Mouse (Mus musculus): ENCODE results near the gene Calhm6. TPM values are rescaled to one million over a fixed set of nuclear protein-coding genes. Genes with fewer than 3 reads are reported as not detected.

Calhm6 gene
- total and polyA plus RNA-seq, 2 experiments from 2014 or later: 0.41 TPM; not detected in 1

GRCm38 (mm10) chr10:34096418-34096883 lies 31.3 kb downstream of the Calhm6 start, which contains the start of gene Calhm5:
Gene Calhm5, minus strand, starts transcription at chr10:34096519.
- H3K9me3 ChIP-seq (replicated peaks; ENCODE audit: control insufficient read depth, low read length): no peaks in the 10 kb centered on the region
- peak within 1 kb of the TSS; percentile 74 for H3K27ac ChIP-seq (ENCODE audit: low read depth)
- H3K27me3 ChIP-seq (ENCODE audit: control insufficient read depth, insufficient read depth, low read length): no peaks in the 10 kb centered on the region
- TF ChIP-seq CTCF (IDR thresholded peaks at IDR 0.05; ENCODE audit: low read depth) (peak; percentile 79), EP300 (IDR thresholded peaks at IDR 0.05; ENCODE audit: low read depth) (peak; percentile 67; the same call in 1 of the 2 replicates)
- WGBS: 3% methylated on average over 9 of the region's 9 CpGs
- DNase-seq (ENCODE audit: low spot score) (peak; percentile 91), ATAC-seq (ENCODE audit: insufficient read depth, low read depth) (peak; percentile 93)
- peak within 1 kb of the TSS; percentile 49 for H3K9ac ChIP-seq (replicated peaks; ENCODE audit: low read depth, low read length)
- no peaks in the 10 kb centered on the region for H3K36me3 ChIP-seq (replicated peaks; ENCODE audit: control insufficient read depth, insufficient read depth, low read length)
- peak within 1 kb of the TSS; percentile 64 for H3K4me2 ChIP-seq (ENCODE audit: low read depth, low read length)
- H3K4me1 ChIP-seq (ENCODE audit: control insufficient read depth, insufficient read depth): peaks cover 9% of the 10 kb centered on the region; the same call in 1 of the 2 replicates
- H3K4me3 ChIP-seq (ENCODE audit: low read depth, low read length): peak within 1 kb of the TSS; percentile 45

GRCm38 (mm10) chr10:34095964-34096363 lies 31.8 kb downstream of the Calhm6 start:
- H3K4me3 ChIP-seq (ENCODE audit: low read depth, low read length): peak overlapping the region; percentile 45
- TF ChIP-seq EP300 (IDR thresholded peaks at IDR 0.05; ENCODE audit: low read depth): no peak
- H3K4me1 ChIP-seq (ENCODE audit: control insufficient read depth, insufficient read depth): peaks cover 9% of the 10 kb centered on the region; the same call in 1 of the 2 replicates
- no peaks in the 10 kb centered on the region for H3K36me3 ChIP-seq (replicated peaks; ENCODE audit: control insufficient read depth, insufficient read depth, low read length)
- ATAC-seq (ENCODE audit: insufficient read depth, low read depth) (0 out of 2 replicates have a peak, but pooled peaks have one; percentile 16), DNase-seq (ENCODE audit: low spot score) (no peak)
- H3K9me3 ChIP-seq (replicated peaks; ENCODE audit: control insufficient read depth, low read length): no peaks in the 10 kb centered on the region
- peak overlapping the region; percentile 64 for H3K4me2 ChIP-seq (ENCODE audit: low read depth, low read length)
- peak overlapping the region; percentile 49 for H3K9ac ChIP-seq (replicated peaks; ENCODE audit: low read depth, low read length)
- peak overlapping the region; percentile 74 for H3K27ac ChIP-seq (ENCODE audit: low read depth)
- WGBS: 32% methylated on average over 12 of the region's 12 CpGs
- no peaks in the 10 kb centered on the region for H3K27me3 ChIP-seq (ENCODE audit: control insufficient read depth, insufficient read depth, low read length)

- H3K4me2 ChIP-seq (ENCODE audit: low read depth, low read length): peak overlapping the region; percentile 64
- TF ChIP-seq EP300 (IDR thresholded peaks at IDR 0.05; ENCODE audit: low read depth): no peak
- TF ChIP-seq CTCF (IDR thresholded peaks at IDR 0.05; ENCODE audit: low read depth): no peak
- no peak overlapping the region for H3K9ac ChIP-seq (replicated peaks; ENCODE audit: low read depth, low read length)
These were observed 32.6 kb downstream of the Calhm6 start for GRCm38 (mm10) chr10:34095147-34095546.

GRCm38 (mm10) chr10:34091888-34092287 lies 35.9 kb downstream of the Calhm6 start:
- H3K27me3 ChIP-seq (ENCODE audit: control insufficient read depth, insufficient read depth, low read length): no peaks in the 10 kb centered on the region
- H3K9me3 ChIP-seq (replicated peaks; ENCODE audit: control insufficient read depth, low read length): no peaks in the 10 kb centered on the region
- H3K9ac ChIP-seq (replicated peaks; ENCODE audit: low read depth, low read length): no peak overlapping the region
- no peak overlapping the region for H3K4me3 ChIP-seq (ENCODE audit: low read depth, low read length)
- ATAC-seq (ENCODE audit: insufficient read depth, low read depth): no peak
- no peak overlapping the region for H3K4me2 ChIP-seq (ENCODE audit: low read depth, low read length)
- 34% methylated on average over 5 of the region's 5 CpGs for WGBS
- H3K36me3 ChIP-seq (replicated peaks; ENCODE audit: control insufficient read depth, insufficient read depth, low read length): no peaks in the 10 kb centered on the region
- no peak for DNase-seq (ENCODE audit: low spot score)
- H3K27ac ChIP-seq (ENCODE audit: low read depth): no peak overlapping the region
- H3K4me1 ChIP-seq (ENCODE audit: control insufficient read depth, insufficient read depth): peaks cover 9% of the 10 kb centered on the region; the same call in 1 of the 2 replicates
- TF ChIP-seq CTCF (IDR thresholded peaks at IDR 0.05; ENCODE audit: low read depth) (no peak), EP300 (IDR thresholded peaks at IDR 0.05; ENCODE audit: low read depth) (no peak)

More at GRCm38 (mm10) chr10:34095147-34095546, 32.6 kb downstream of the Calhm6 start:
- 62% methylated on average over 2 of the region's 2 CpGs for WGBS
- H3K36me3 ChIP-seq (replicated peaks; ENCODE audit: control insufficient read depth, insufficient read depth, low read length): no peaks in the 10 kb centered on the region
- H3K27me3 ChIP-seq (ENCODE audit: control insufficient read depth, insufficient read depth, low read length): no peaks in the 10 kb centered on the region
- H3K9me3 ChIP-seq (replicated peaks; ENCODE audit: control insufficient read depth, low read length): no peaks in the 10 kb centered on the region
- H3K4me3 ChIP-seq (ENCODE audit: low read depth, low read length): peak overlapping the region; percentile 45
- ATAC-seq (ENCODE audit: insufficient read depth, low read depth) (no peak), DNase-seq (ENCODE audit: low spot score) (no peak)
- peaks cover 9% of the 10 kb centered on the region; the same call in 1 of the 2 replicates for H3K4me1 ChIP-seq (ENCODE audit: control insufficient read depth, insufficient read depth)
- H3K27ac ChIP-seq (ENCODE audit: low read depth): 0 out of 2 replicates have a peak overlapping the region, but pooled peaks have one; percentile 74

- WGBS: 55% methylated on average over 1 of the region's 1 CpGs
- H3K36me3 ChIP-seq (replicated peaks; ENCODE audit: control insufficient read depth, insufficient read depth, low read length): no peaks in the 10 kb centered on the region
- no peaks in the 10 kb centered on the region for H3K27me3 ChIP-seq (ENCODE audit: control insufficient read depth, insufficient read depth, low read length)
- TF ChIP-seq EP300 (IDR thresholded peaks at IDR 0.05; ENCODE audit: low read depth) (no peak), CTCF (IDR thresholded peaks at IDR 0.05; ENCODE audit: low read depth) (no peak)
- peaks cover 9% of the 10 kb centered on the region; the same call in 1 of the 2 replicates for H3K4me1 ChIP-seq (ENCODE audit: control insufficient read depth, insufficient read depth)
- ATAC-seq (ENCODE audit: insufficient read depth, low read depth) (no peak), DNase-seq (ENCODE audit: low spot score) (no peak)
- no peaks in the 10 kb centered on the region for H3K9me3 ChIP-seq (replicated peaks; ENCODE audit: control insufficient read depth, low read length)
- H3K4me3 ChIP-seq (ENCODE audit: low read depth, low read length): no peak overlapping the region
- H3K9ac ChIP-seq (replicated peaks; ENCODE audit: low read depth, low read length): no peak overlapping the region
- H3K4me2 ChIP-seq (ENCODE audit: low read depth, low read length): no peak overlapping the region
- no peak overlapping the region for H3K27ac ChIP-seq (ENCODE audit: low read depth)
These were observed 37.3 kb downstream of the Calhm6 start for GRCm38 (mm10) chr10:34090481-34090880.

- H3K4me2 ChIP-seq (ENCODE audit: low read depth, low read length): no peak overlapping the region
- H3K4me1 ChIP-seq (ENCODE audit: control insufficient read depth, insufficient read depth): 0 out of 2 replicates have a peak, but pooled peaks cover 4% of the 10 kb centered on the region
- H3K27me3 ChIP-seq (ENCODE audit: control insufficient read depth, insufficient read depth, low read length): no peaks in the 10 kb centered on the region
- ATAC-seq (ENCODE audit: insufficient read depth, low read depth) (no peak), DNase-seq (ENCODE audit: low spot score) (no peak)
- TF ChIP-seq CTCF (IDR thresholded peaks at IDR 0.05; ENCODE audit: low read depth) (no peak), EP300 (IDR thresholded peaks at IDR 0.05; ENCODE audit: low read depth) (no peak)
- H3K36me3 ChIP-seq (replicated peaks; ENCODE audit: control insufficient read depth, insufficient read depth, low read length): no peaks in the 10 kb centered on the region
- H3K27ac ChIP-seq (ENCODE audit: low read depth): no peak overlapping the region
- no peak overlapping the region for H3K9ac ChIP-seq (replicated peaks; ENCODE audit: low read depth, low read length)
- no peak overlapping the region for H3K4me3 ChIP-seq (ENCODE audit: low read depth, low read length)
- H3K9me3 ChIP-seq (replicated peaks; ENCODE audit: control insufficient read depth, low read length): no peaks in the 10 kb centered on the region
- WGBS: 66% methylated on average over 3 of the region's 3 CpGs
These were observed 38.3 kb downstream of the Calhm6 start for GRCm38 (mm10) chr10:34089517-34089916.
